Mouse (Mus musculus): ENCODE measurements at regions not wholly inside any gene's neighbourhood (a gene's known extent, or its start where the extent isn't known, plus 50 kb on each side); places are given as distances from the start of the nearest gene placed in this dataset.
"Not testable (repeated sequence)": the region's sequence is repeated elsewhere in the genome, so short reads cannot be mapped to it uniquely, and the experiment has no call there.

GRCm38 (mm10) chr16:23838696-23839095 is 52.1 kb downstream of the Sst start:
- no peak for DNase-seq

GRCm38 (mm10) chr16:23838114-23838513 is 52.6 kb downstream of the Sst start:
- intact Hi-C loops (cut with DNase I) = no loop called here
- DNase-seq = no peak

More at GRCm38 (mm10) chr16:23838696-23839095, 52.1 kb downstream of the Sst start:
- intact Hi-C loops (cut with DNase I) = no loop called here

- intact Hi-C loops (cut with DNase I) = no loop called here
- no peak for DNase-seq
Observed at GRCm38 (mm10) chr16:23834991-23835390, 55.8 kb downstream of the Sst start.

GRCm38 (mm10) chr16:23833603-23834002 is 57.2 kb downstream of the Sst start:
- intact Hi-C loops (cut with DNase I) = no loop called here
- DNase-seq = no peak

- DNase-seq = no peak
- intact Hi-C loops (cut with DNase I) = no loop called here
Observed at GRCm38 (mm10) chr16:23833042-23833423, 57.7 kb downstream of the Sst start.

GRCm38 (mm10) chr16:23832393-23833041 is 58.2 kb downstream of the Sst start:
- no peak for DNase-seq
- intact Hi-C loops (cut with DNase I) = no loop called here

- no peak for DNase-seq
- intact Hi-C loops (cut with DNase I) = no loop called here
Observed at GRCm38 (mm10) chr16:23825662-23826061, 65.1 kb downstream of the Sst start.

GRCm38 (mm10) chr16:23785216-23785615 is 105.5 kb downstream of the Sst start:
- intact Hi-C loops (cut with DNase I) = no loop called here
- DNase-seq = no peak

- DNase-seq = no peak
- intact Hi-C loops (cut with DNase I) = no loop called here
Observed at GRCm38 (mm10) chr16:23784021-23784897, 106.5 kb downstream of the Sst start.

- intact Hi-C loops (cut with DNase I) = no loop called here
- peak; percentile 23 to 30 for DNase-seq
Observed at GRCm38 (mm10) chr16:23780440-23781231, 110.1 kb downstream of the Sst start.

- intact Hi-C loops (cut with DNase I) = no loop called here
- DNase-seq = no peak
Observed at GRCm38 (mm10) chr16:23777894-23778293, 112.9 kb downstream of the Sst start.

GRCm38 (mm10) chr16:23777041-23777440 is 113.7 kb downstream of the Sst start:
- no peak for DNase-seq
- intact Hi-C loops (cut with DNase I) = no loop called here

GRCm38 (mm10) chr16:23776501-23776900 is 114.3 kb downstream of the Sst start:
- no peak for DNase-seq
- intact Hi-C loops (cut with DNase I) = no loop called here

GRCm38 (mm10) chr16:23758136-23758812 is 132.5 kb downstream of the Sst start:
- intact Hi-C loops (cut with DNase I) = no loop called here
- DNase-seq = no peak

GRCm38 (mm10) chr16:23737026-23737425 is 153.7 kb downstream of the Sst start:
- no peak for DNase-seq
- intact Hi-C loops (cut with DNase I) = no loop called here

GRCm38 (mm10) chr16:23735722-23736121 is 155.0 kb downstream of the Sst start:
- no peak for DNase-seq
- intact Hi-C loops (cut with DNase I) = no loop called here

- DNase-seq = no peak
- intact Hi-C loops (cut with DNase I) = no loop called here
Observed at GRCm38 (mm10) chr16:23726562-23726961, 164.2 kb downstream of the Sst start.

- DNase-seq = no peak
- intact Hi-C loops (cut with DNase I) = no loop called here
Observed at GRCm38 (mm10) chr16:23721745-23722144, 169.0 kb downstream of the Sst start.

- peak in 1 of 2 experiments; percentile 2 for DNase-seq
- intact Hi-C loops (cut with DNase I) = no loop called here
Observed at GRCm38 (mm10) chr16:23701156-23701555, 180.5 kb upstream of the Masp1 start.

GRCm38 (mm10) chr16:23694226-23694625 is 173.6 kb upstream of the Masp1 start:
- intact Hi-C loops (cut with DNase I); DNase-seq: not testable (repeated sequence)

- intact Hi-C loops (cut with DNase I) = no loop called here
- no peak for DNase-seq
Observed at GRCm38 (mm10) chr16:23690061-23690460, 169.4 kb upstream of the Masp1 start.

All from heart, postnatal 10 days (tissue).